Comparison of ENCODE assay signal across 28 mouse cellular contexts in genomic region chr4:102883142-102883541, GRCm38 (mm10).
"Had no signal": no experiment of that assay in that cellular context is flagged by ENCODE, and none has a peak within 500 bp of the region (broad histone marks: within the 10 kb centered on the region; RNA-seq: fewer than 3 reads in every experiment).

No protein-coding gene starts in this region.

- H3K4me3 ChIP-seq: heart, adult 2 months; heart, embryonic 13.5 days; heart, embryonic 15.5 days; hindbrain, embryonic 13.5 days; hindbrain, embryonic 15.5 days; kidney, embryonic 15.5 days; limb, embryonic 10.5 days; limb, embryonic 12.5 days; liver, embryonic 13.5 days; liver, embryonic 15.5 days had no signal

- H3K4me1 ChIP-seq: heart, embryonic 15.5 days; hindbrain, embryonic 13.5 days; hindbrain, embryonic 15.5 days; kidney, embryonic 15.5 days; limb, embryonic 10.5 days; limb, embryonic 12.5 days; liver, embryonic 13.5 days; liver, embryonic 15.5 days had no signal

- H3K9me3 ChIP-seq: heart, embryonic 13.5 days; heart, embryonic 15.5 days; hindbrain, embryonic 13.5 days; hindbrain, embryonic 15.5 days; kidney, embryonic 15.5 days; limb, embryonic 10.5 days; limb, embryonic 12.5 days; liver, embryonic 13.5 days; liver, embryonic 15.5 days had no signal

- H3K4me2 ChIP-seq: heart, embryonic 11.5 days; heart, embryonic 13.5 days; heart, embryonic 15.5 days; hindbrain, embryonic 13.5 days; hindbrain, embryonic 15.5 days; kidney, embryonic 15.5 days; limb, embryonic 12.5 days; liver, embryonic 11.5 days; liver, embryonic 13.5 days; liver, embryonic 15.5 days had no signal

- DNase-seq: gastrocnemius, postnatal 14 days; gastrocnemius, postnatal 36 days; heart, adult 11 months; heart, adult 2 months; heart, postnatal 14 days; heart, postnatal 36 days; kidney, adult 11 months; kidney, adult 2 months; kidney, adult 9 months; kidney, postnatal 14 days; kidney, postnatal 36 days; layer of hippocampus, postnatal 36 days; liver; liver, embryonic 13.5 days; liver, postnatal 0 days had no signal

- H3K36me3 ChIP-seq: heart, embryonic 13.5 days; heart, embryonic 15.5 days; hindbrain, embryonic 15.5 days; kidney, embryonic 15.5 days; limb, embryonic 10.5 days; limb, embryonic 12.5 days; liver, embryonic 13.5 days; liver, embryonic 15.5 days had no signal

- H3K27ac ChIP-seq: heart, adult 2 months; heart, embryonic 13.5 days; heart, embryonic 15.5 days; hindbrain, embryonic 13.5 days; hindbrain, embryonic 15.5 days; hindbrain, postnatal 0 days; kidney, embryonic 15.5 days; kidney, postnatal 0 days; limb, embryonic 10.5 days; limb, embryonic 12.5 days; liver, embryonic 13.5 days; liver, embryonic 15.5 days had no signal

- ATAC-seq: hindbrain, postnatal 0 days; intestine, embryonic 16.5 days; liver, postnatal 0 days had no signal

- H3K27me3 ChIP-seq: heart, embryonic 13.5 days; heart, embryonic 15.5 days; hindbrain, embryonic 13.5 days; hindbrain, embryonic 15.5 days; kidney, embryonic 15.5 days; limb, embryonic 12.5 days; liver, embryonic 13.5 days; liver, embryonic 15.5 days had no signal

- H3K9ac ChIP-seq: heart, embryonic 13.5 days; heart, embryonic 15.5 days; hindbrain, embryonic 13.5 days; hindbrain, embryonic 15.5 days; kidney, embryonic 15.5 days; limb, embryonic 12.5 days; liver, embryonic 13.5 days; liver, embryonic 15.5 days; liver, postnatal 0 days had no signal
